Mouse (Mus musculus) limb, embryonic 11.5 days (tissue): Measurements from ENCODE around the gene Hoxd12. TPM values are rescaled to one million over a fixed set of nuclear protein-coding genes. Genes with fewer than 3 reads are reported as not detected.

Experiments used
- ATAC-seq: fragments of 200-750 bp; cut with Nextera tagmentation; 2 replicates; pipeline ENCODE4 v1.8.0; 2017; ENCODE audit warnings: low read depth; ENCODE audit not compliant: insufficient number of reproducible peaks, low FRiP score, low TSS enrichment
- DNase-seq: peaks from one replicate; pipeline ENCODE4 v3.0.0-alpha.2; 2015; ENCODE audit warnings: low spot score
- H3K27ac ChIP-seq: fragments of 300-500 bp; sonication (generic); replicated peaks from 2 replicates; pipeline ENCODE4 v1.5.1; 2014; ENCODE audit warnings: low read depth, mild to moderate bottlenecking, low read length
- H3K27me3 ChIP-seq: fragments of 300-500 bp; sonication (generic); 2 replicates; pipeline ENCODE4 v1.6.1; 2014; ENCODE audit warnings: mild to moderate bottlenecking, low read length, mixed read lengths; ENCODE audit not compliant: control insufficient read depth, insufficient read depth
- H3K36me3 ChIP-seq: fragments of 300-500 bp; sonication (generic); 2 replicates; pipeline ENCODE4 v1.6.1; 2014; ENCODE audit warnings: mild to moderate bottlenecking, low read length, moderate library complexity, mixed read lengths; ENCODE audit not compliant: control insufficient read depth, insufficient read depth
- H3K4me1 ChIP-seq: fragments of 300-500 bp; sonication (generic); 2 replicates; pipeline ENCODE4 v1.6.1; 2014; ENCODE audit warnings: low read length, mixed read lengths; ENCODE audit not compliant: control insufficient read depth, insufficient read depth
- H3K4me2 ChIP-seq: fragments of 300-500 bp; sonication (generic); 2 replicates; pipeline ENCODE4 v1.6.1; 2014; ENCODE audit warnings: low read depth, mild to moderate bottlenecking, moderate library complexity; ENCODE audit not compliant: severe bottlenecking
- H3K4me3 ChIP-seq: fragments of 300-500 bp; sonication (generic); 2 replicates; pipeline ENCODE4 v1.5.1; 2014; ENCODE audit warnings: low read depth, low read length
- H3K9ac ChIP-seq: fragments of 300-500 bp; sonication (generic); 2 replicates; pipeline ENCODE4 v1.6.1; 2014; ENCODE audit warnings: mild to moderate bottlenecking, low read length
- H3K9me3 ChIP-seq: fragments of 300-500 bp; sonication (generic); 2 replicates; pipeline ENCODE4 v1.6.1; 2016; ENCODE audit warnings: low read length; ENCODE audit not compliant: control insufficient read depth
- whole genome bisulfite sequencing: fragments of 180-500 bp; shearing (Covaris S2); extraction: QIAGEN DNeasy Blood & Tissue Kit; methylation state at CpG from one replicate; pipeline ENCODE4 v1.1.7; 2014; 5-methylcytosine and 5-hydroxymethylcytosine counted together
- polyA plus RNA-seq: library from polyadenylated mRNA; unstranded; fragments of >200 nt; fragmentation: Nextera tagmentation; extraction: Ambion mirVana; gene quantifications from 2 replicates; pipeline ENCODE4 v1.2.1, GENCODE M21; 2014

Hoxd12 gene
- polyA plus RNA-seq, 1 experiment from 2014 or later = 80.7 TPM

GRCm38 (mm10) chr2:74654743-74655419 lies 19.9 kb upstream of the Hoxd12 start:
- DNase-seq (peak; percentile 46), ATAC-seq (no peak)
- Histone ChIP-seq H3K36me3 (no peaks in the 10 kb centered on the region), H3K4me1 (peaks cover 11% of the 10 kb centered on the region), H3K9me3 (no peaks in the 10 kb centered on the region), H3K27me3 (peaks cover 54% of the 10 kb centered on the region), H3K4me3 (peak overlapping the region; percentile 32; the same call in 1 of the 2 replicates), H3K4me2 (peak overlapping the region; percentile 62), H3K9ac (no peak overlapping the region), H3K27ac (no peak overlapping the region)
- WGBS = 4% methylated on average over 18 of the region's 20 CpGs

DNA sequence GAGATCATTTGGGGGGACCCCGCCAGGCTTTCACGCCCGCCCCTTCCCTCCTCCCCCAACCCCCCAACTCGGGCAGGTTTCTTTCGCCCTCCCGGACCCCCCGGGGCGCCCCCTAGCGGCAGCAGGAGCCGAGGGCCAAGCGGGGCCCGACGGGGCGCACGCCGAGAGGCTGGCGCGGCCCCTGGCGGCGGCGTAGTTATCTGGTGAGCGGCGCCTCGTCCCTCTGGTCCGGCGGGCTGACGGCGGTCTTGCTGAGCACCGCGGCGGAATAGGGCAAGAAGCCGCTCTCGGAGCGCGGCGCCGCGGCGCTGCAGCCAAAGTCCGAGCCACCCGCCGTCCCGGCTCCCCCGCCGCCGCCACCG lies 19.4 kb upstream of the Hoxd12 start:
- WGBS = under 1% methylated on average over 30 of the region's 47 CpGs
- Histone ChIP-seq H3K9me3 (no peaks in the 10 kb centered on the region), H3K4me1 (peaks cover 10% of the 10 kb centered on the region), H3K4me2 (peak overlapping the region; percentile 62), H3K27me3 (peaks cover 50% of the 10 kb centered on the region), H3K4me3 (peak overlapping the region; percentile 32; the same call in 1 of the 2 replicates), H3K27ac (peak overlapping the region; percentile 69), H3K36me3 (no peaks in the 10 kb centered on the region), H3K9ac (peak overlapping the region; percentile 72)
- ATAC-seq (no peak), DNase-seq (peak; percentile 67)

DNA sequence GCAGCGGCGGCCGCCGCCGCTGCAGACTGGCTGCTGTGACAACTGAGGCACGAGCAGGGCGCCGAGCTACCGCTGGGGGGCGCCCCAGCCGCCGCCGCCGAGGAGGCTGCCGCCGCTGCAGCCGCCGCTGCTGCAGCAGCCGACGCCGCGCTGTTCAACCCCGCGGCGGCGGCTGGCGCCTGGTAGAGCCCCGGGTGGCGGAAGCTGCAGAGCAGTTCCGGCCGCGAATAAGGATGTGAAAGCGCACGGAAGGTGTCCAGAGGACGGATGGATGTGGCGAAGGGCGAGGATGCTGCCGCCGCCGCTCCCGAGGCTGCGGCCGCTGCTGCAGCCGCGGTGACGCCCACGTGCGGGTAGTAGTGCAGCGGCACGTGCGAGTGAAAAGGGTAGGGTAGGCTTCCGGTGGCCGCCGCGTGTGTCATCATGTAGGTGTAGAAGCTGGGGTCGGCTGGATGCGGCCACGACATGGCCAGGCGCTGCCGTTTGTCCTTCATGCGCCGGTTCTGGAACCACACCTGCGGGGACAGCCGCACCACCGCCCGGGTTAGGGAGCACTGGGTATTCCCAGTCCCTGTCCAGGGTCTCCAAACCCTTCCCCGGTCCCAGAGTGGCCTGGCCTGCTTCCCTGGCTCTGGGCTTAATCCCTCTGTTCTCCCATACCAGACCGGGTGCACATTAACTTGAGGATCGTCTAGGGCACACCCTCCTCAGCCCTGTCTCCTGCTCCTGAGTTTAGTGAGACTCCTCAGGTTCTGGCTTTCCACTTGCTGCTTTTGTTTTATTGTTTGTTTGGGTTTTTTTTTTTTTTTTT lies 18.8 kb upstream of the Hoxd12 start:
- Histone ChIP-seq H3K9me3 (no peaks in the 10 kb centered on the region), H3K27ac (peak overlapping the region; percentile 69), H3K27me3 (peaks cover 53% of the 10 kb centered on the region), H3K4me3 (peak overlapping the region; percentile 32), H3K36me3 (no peaks in the 10 kb centered on the region), H3K9ac (peak overlapping the region; percentile 72), H3K4me2 (peak overlapping the region; percentile 62), H3K4me1 (peaks cover 12% of the 10 kb centered on the region)
- peak; percentile 71 for DNase-seq
- WGBS = under 1% methylated on average over 54 of the region's 69 CpGs
- no peak for ATAC-seq

DNA sequence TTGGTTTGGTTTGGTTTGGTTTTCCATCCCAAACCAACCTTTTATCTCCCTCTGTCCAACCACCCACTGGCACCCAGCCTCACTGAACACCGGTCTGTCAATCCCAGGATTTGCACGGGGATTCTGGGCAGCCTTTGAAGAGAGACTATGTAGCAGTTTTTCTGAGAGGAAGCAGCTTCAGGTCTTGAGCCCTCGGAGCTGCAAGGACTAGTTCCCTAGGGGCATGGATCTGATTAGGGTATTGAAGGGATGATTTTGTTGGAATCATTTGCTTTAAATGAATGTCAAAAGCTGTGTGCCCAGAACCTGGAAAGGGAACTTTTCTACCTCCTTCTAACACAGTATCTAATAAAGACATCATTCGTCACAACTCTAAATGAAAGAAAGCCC lies 18.2 kb upstream of the Hoxd12 start:
- H3K27ac ChIP-seq = peak overlapping the region; percentile 69
- ATAC-seq = no peak
- WGBS = 2% methylated on average over 4 of the region's 4 CpGs
- H3K4me1 ChIP-seq = peaks cover 13% of the 10 kb centered on the region
- H3K4me2 ChIP-seq = peak overlapping the region; percentile 62
- peak overlapping the region; percentile 32 for H3K4me3 ChIP-seq
- no peaks in the 10 kb centered on the region for H3K36me3 ChIP-seq
- H3K27me3 ChIP-seq = peaks cover 54% of the 10 kb centered on the region
- H3K9ac ChIP-seq = peak overlapping the region; percentile 72
- DNase-seq = peak; percentile 61
- H3K9me3 ChIP-seq = no peaks in the 10 kb centered on the region

- DNase-seq = peak; percentile 79
- H3K36me3 ChIP-seq = no peaks in the 10 kb centered on the region
- no peak overlapping the region; the same call in 1 of the 2 replicates for H3K27ac ChIP-seq
- H3K4me1 ChIP-seq = peaks cover 13% of the 10 kb centered on the region
- H3K27me3 ChIP-seq = peaks cover 54% of the 10 kb centered on the region
- no peak for ATAC-seq
- H3K4me3 ChIP-seq = peak overlapping the region; percentile 38
- H3K4me2 ChIP-seq = peak overlapping the region; percentile 38
- H3K9ac ChIP-seq = peak overlapping the region; percentile 81
- no peaks in the 10 kb centered on the region for H3K9me3 ChIP-seq
- WGBS = 3% methylated on average over 62 of the region's 62 CpGs
Observed at GRCm38 (mm10) chr2:74657251-74658023, 17.4 kb upstream of the Hoxd12 start.

GRCm38 (mm10) chr2:74658024-74658666 lies 16.7 kb upstream of the Hoxd12 start:
- Histone ChIP-seq H3K9me3 (no peaks in the 10 kb centered on the region), H3K36me3 (no peaks in the 10 kb centered on the region), H3K27ac (peak overlapping the region; percentile 68), H3K9ac (peak overlapping the region; percentile 81), H3K4me1 (peaks cover 13% of the 10 kb centered on the region), H3K4me3 (peak overlapping the region; percentile 38), H3K4me2 (peak overlapping the region; percentile 38), H3K27me3 (peaks cover 55% of the 10 kb centered on the region)
- no peak for DNase-seq
- no peak for ATAC-seq
- WGBS = 2% methylated on average over 15 of the region's 15 CpGs

GRCm38 (mm10) chr2:74658667-74659371 lies 16.0 kb upstream of the Hoxd12 start:
- no peaks in the 10 kb centered on the region for H3K36me3 ChIP-seq
- H3K4me3 ChIP-seq = peak overlapping the region; percentile 38
- no peaks in the 10 kb centered on the region for H3K9me3 ChIP-seq
- H3K4me1 ChIP-seq = peaks cover 13% of the 10 kb centered on the region
- DNase-seq = peak; percentile 79
- H3K27me3 ChIP-seq = peaks cover 60% of the 10 kb centered on the region
- ATAC-seq = no peak
- WGBS = under 1% methylated on average over 47 of the region's 47 CpGs
- H3K27ac ChIP-seq = peak overlapping the region; percentile 68
- H3K9ac ChIP-seq = peak overlapping the region; percentile 81
- peak overlapping the region; percentile 33 for H3K4me2 ChIP-seq
